In genomic region chr8:49462602-49463001, GRCm38 (mm10) we compare ENCODE assay signal across 16 mouse cellular contexts.
A peak's percentile ranks its signal among the peaks of the same experiment; 100 is the strongest.
DNase-seq lines count a peak whose midpoint lies in the region; ATAC-seq lines count a peak whose summit lies in the region.
"Had no signal": no experiment of that assay in that cellular context is flagged by ENCODE, and none has a peak within 500 bp of the region (broad histone marks: within the 10 kb centered on the region; RNA-seq: fewer than 3 reads in every experiment).

No protein-coding gene starts in this region.

- H3K4me3 ChIP-seq in neural tube, embryonic 11.5 days (ENCODE audit: low read depth, low read length): no peak overlapping the region
- no peak overlapping the region for H3K4me3 ChIP-seq in hindbrain, embryonic 15.5 days
- no peak overlapping the region for H3K4me3 ChIP-seq in midbrain, embryonic 10.5 days
- no peak overlapping the region for H3K4me3 ChIP-seq in neural tube, embryonic 15.5 days (replicated peaks)
- H3K4me3 ChIP-seq: limb, embryonic 12.5 days; stomach, embryonic 15.5 days had no signal

- no peak overlapping the region for H3K9ac ChIP-seq in neural tube, embryonic 11.5 days (ENCODE audit: low read length)
- no peak overlapping the region for H3K9ac ChIP-seq in hindbrain, embryonic 15.5 days
- H3K9ac ChIP-seq in neural tube, embryonic 15.5 days (replicated peaks): no peak overlapping the region
- H3K9ac ChIP-seq: limb, embryonic 12.5 days; stomach, embryonic 15.5 days had no signal

- H3K4me1 ChIP-seq in neural tube, embryonic 11.5 days (ENCODE audit: control insufficient read depth, insufficient read depth, low read length): peaks cover 6% of the 10 kb centered on the region; the same call in 1 of the 2 replicates
- peaks cover 6% of the 10 kb centered on the region for H3K4me1 ChIP-seq in hindbrain, embryonic 15.5 days (replicated peaks)
- H3K4me1 ChIP-seq in midbrain, embryonic 10.5 days: peaks cover 42% of the 10 kb centered on the region
- peaks cover 14% of the 10 kb centered on the region for H3K4me1 ChIP-seq in neural tube, embryonic 15.5 days
- H3K4me1 ChIP-seq: stomach, embryonic 15.5 days had no signal

- H3K4me2 ChIP-seq in neural tube, embryonic 11.5 days (ENCODE audit: low read depth): no peak overlapping the region
- peak overlapping the region; percentile 53; the same call in 1 of the 2 replicates for H3K4me2 ChIP-seq in hindbrain, embryonic 15.5 days
- H3K4me2 ChIP-seq in neural tube, embryonic 15.5 days: 0 out of 2 replicates have a peak overlapping the region, but pooled peaks have one; percentile 53
- H3K4me2 ChIP-seq: stomach, embryonic 15.5 days had no signal

- 0 out of 2 replicates have a peak, but pooled peaks have one; percentile 43 for ATAC-seq in neural tube, embryonic 11.5 days (ENCODE audit: insufficient read depth, low FRiP score, low TSS enrichment)
- no peak for ATAC-seq in hindbrain, embryonic 15.5 days (ENCODE audit: low FRiP score, low read depth)
- ATAC-seq in neural tube, embryonic 15.5 days (ENCODE audit: low FRiP score): no peak
- ATAC-seq: activated CD4-positive, CD25-positive, alpha-beta regulatory T cell, adult 4 months had no signal

- 48% methylated on average over 8 of the region's 8 CpGs for WGBS in neural tube, embryonic 11.5 days
- 32% methylated on average over 8 of the region's 8 CpGs for WGBS in hindbrain, embryonic 15.5 days
- 65% methylated on average over 8 of the region's 8 CpGs for WGBS in midbrain, embryonic 10.5 days
- 36% methylated on average over 8 of the region's 8 CpGs for WGBS in neural tube, embryonic 15.5 days

- no peaks in the 10 kb centered on the region for H3K27me3 ChIP-seq in neural tube, embryonic 11.5 days (ENCODE audit: control insufficient read depth, insufficient read depth, low read length)
- H3K27me3 ChIP-seq in hindbrain, embryonic 15.5 days: no peaks in the 10 kb centered on the region
- H3K27me3 ChIP-seq in midbrain, embryonic 10.5 days (ENCODE audit: low read depth, poor library complexity, severe bottlenecking): no peaks in the 10 kb centered on the region
- no peaks in the 10 kb centered on the region for H3K27me3 ChIP-seq in neural tube, embryonic 15.5 days (replicated peaks)
- H3K27me3 ChIP-seq: limb, embryonic 12.5 days; stomach, embryonic 15.5 days had no signal

- H3K9me3 ChIP-seq in neural tube, embryonic 11.5 days (ENCODE audit: control insufficient read depth, low read length): no peaks in the 10 kb centered on the region
- no peaks in the 10 kb centered on the region for H3K9me3 ChIP-seq in hindbrain, embryonic 15.5 days
- H3K9me3 ChIP-seq in midbrain, embryonic 10.5 days (replicated peaks): no peaks in the 10 kb centered on the region
- H3K9me3 ChIP-seq in neural tube, embryonic 15.5 days (replicated peaks): no peaks in the 10 kb centered on the region
- H3K9me3 ChIP-seq: limb, embryonic 12.5 days; stomach, embryonic 15.5 days had no signal

- no peak overlapping the region for H3K27ac ChIP-seq in neural tube, embryonic 11.5 days (ENCODE audit: low read depth, low read length)
- H3K27ac ChIP-seq in hindbrain, embryonic 15.5 days (replicated peaks): no peak overlapping the region
- H3K27ac ChIP-seq in midbrain, embryonic 10.5 days (replicated peaks): peak overlapping the region; percentile 38; the same call in 1 of the 2 replicates
- H3K27ac ChIP-seq in neural tube, embryonic 15.5 days (replicated peaks): no peak overlapping the region
- H3K27ac ChIP-seq: limb, embryonic 12.5 days; stomach, embryonic 15.5 days had no signal

- H3K36me3 ChIP-seq in neural tube, embryonic 11.5 days (ENCODE audit: control insufficient read depth, insufficient read depth, low read length): no peaks in the 10 kb centered on the region
- H3K36me3 ChIP-seq in hindbrain, embryonic 15.5 days: no peaks in the 10 kb centered on the region
- no peaks in the 10 kb centered on the region for H3K36me3 ChIP-seq in midbrain, embryonic 10.5 days
- H3K36me3 ChIP-seq in neural tube, embryonic 15.5 days: no peaks in the 10 kb centered on the region
- H3K36me3 ChIP-seq: limb, embryonic 12.5 days; stomach, embryonic 15.5 days had no signal

- no peak for DNase-seq in neural tube, embryonic 11.5 days (ENCODE audit: low spot score)
- DNase-seq in neural tube, embryonic 10.5 days (ENCODE audit: extremely low spot score, low spot score): no peak
- DNase-seq in midbrain, embryonic 10.5 days (ENCODE audit: low spot score): no peak
- no peak for DNase-seq in adrenal gland, postnatal 25 days
- no peak for DNase-seq in heart, postnatal 4 days
- DNase-seq: cerebellum, adult 11-12 months; gastrocnemius, postnatal 10 days; heart, postnatal 14 days; kidney, adult 11 months; lung, postnatal 4 days; thymus, postnatal 25 days had no signal
